Mouse (Mus musculus) CH12F3 (cell line): ENCODE results near the gene Rapgef2.

Experiments used
- in situ Hi-C: fragments of 300-500 bp; cut with MboI; formaldehyde crosslinking; loops from 2 replicates; pipeline ENCODE4 v1.14.3; 2020; ENCODE audit warnings: low sequenced_read_pairs

The Rapgef2 gene

DNA sequence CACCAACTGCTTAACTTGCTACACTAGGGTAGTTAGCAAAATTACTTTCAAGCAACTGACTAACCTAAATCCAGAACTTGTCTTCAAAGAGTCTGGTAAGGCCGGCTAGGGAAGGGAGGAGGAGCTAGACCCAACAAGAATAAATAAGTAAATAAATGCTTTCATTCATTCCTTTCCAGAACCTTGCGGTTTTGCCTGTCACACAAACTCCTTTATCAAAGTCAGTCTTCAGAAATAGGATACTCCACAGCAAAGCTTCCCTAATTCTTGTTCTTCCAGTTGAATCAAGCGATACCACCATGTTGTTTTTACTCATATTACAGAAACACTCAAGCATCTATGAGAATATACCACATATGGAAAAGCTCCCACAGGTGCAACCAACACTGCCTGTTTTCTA is 2.3 kb downstream of the Rapgef2 start:
- in situ Hi-C loops, result no loop called here

GRCm38 (mm10) chr3:79283031-79283430 is 3.3 kb downstream of the Rapgef2 start:
- in situ Hi-C loops, result no loop called here

GRCm38 (mm10) chr3:79275856-79276645 is 10.3 kb downstream of the Rapgef2 start:
- in situ Hi-C loops, result no loop called here

DNA sequence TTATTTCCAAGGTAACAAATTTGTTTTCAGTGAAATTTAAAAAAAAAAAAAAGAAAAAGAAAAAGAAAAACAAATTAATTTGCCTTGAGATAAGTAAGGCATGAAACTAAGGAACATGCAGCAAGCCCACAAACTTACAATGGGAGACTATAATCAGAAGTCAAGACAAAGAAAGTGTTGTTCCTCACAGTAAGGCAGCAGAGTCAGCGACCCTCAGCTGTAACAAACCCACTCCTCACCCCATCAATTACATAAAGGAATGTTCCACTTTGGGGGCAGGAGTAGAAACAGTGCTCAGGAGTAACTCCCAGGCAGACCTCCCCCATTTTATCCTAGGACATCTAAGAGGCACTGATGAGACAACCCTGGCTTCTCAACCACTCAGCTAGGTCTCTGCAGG is 13.0 kb downstream of the Rapgef2 start:
- in situ Hi-C loops, result no loop called here

GRCm38 (mm10) chr3:79272939-79273338 is 13.4 kb downstream of the Rapgef2 start:
- in situ Hi-C loops, result no loop called here

GRCm38 (mm10) chr3:79270980-79271555 is 15.2 kb downstream of the Rapgef2 start:
- in situ Hi-C loops, result no loop called here

DNA sequence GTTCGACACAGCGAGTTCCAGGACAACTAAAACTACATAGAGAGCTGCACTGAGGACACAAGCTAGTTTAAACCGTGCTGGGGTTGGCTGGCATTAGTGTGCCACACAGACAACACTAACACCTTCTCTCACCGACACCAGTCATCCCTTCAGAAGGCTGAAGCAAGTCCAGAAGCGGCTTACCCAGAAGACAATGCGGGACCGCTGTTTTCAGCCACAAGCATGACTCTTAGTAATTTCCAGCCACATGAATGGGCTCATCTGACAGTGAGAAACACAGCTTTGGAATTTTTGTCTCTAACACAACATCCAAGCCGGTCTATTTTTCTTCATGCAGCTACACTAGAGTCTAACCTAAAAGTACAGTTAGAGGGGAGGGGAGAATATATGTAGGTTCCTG is 16.4 kb downstream of the Rapgef2 start:
- in situ Hi-C loops, result no loop called here

- in situ Hi-C loops, result no loop called here
Measured at GRCm38 (mm10) chr3:79266976-79267375, 19.3 kb downstream of the Rapgef2 start.

GRCm38 (mm10) chr3:79261816-79262316 is 24.5 kb downstream of the Rapgef2 start:
- in situ Hi-C loops, result no loop called here

GRCm38 (mm10) chr3:79254023-79254422 is 32.3 kb downstream of the Rapgef2 start:
- in situ Hi-C loops, result no loop called here

- in situ Hi-C loops, result no loop called here
Measured at GRCm38 (mm10) chr3:79253416-79253815, 32.9 kb downstream of the Rapgef2 start.

GRCm38 (mm10) chr3:79252921-79253394 is 33.4 kb downstream of the Rapgef2 start:
- in situ Hi-C loops, result no loop called here

DNA sequence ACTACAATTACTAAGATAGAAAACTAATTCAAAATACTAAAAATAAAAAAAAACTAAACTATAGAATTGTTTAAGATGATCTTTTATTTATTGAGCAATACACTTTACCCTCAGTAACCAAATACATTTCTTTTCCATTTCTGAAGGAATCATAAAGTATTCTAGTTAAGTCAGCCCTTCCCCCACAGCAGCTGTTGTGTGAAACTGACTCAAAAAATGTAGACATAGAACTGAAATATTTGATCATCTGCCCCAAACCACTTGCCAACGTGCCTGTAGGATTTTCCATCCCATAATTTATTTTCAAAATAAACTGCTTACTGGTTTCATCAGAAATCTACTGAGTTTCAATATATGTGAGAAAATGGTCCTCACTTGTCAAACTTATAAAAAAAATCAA is 36.4 kb downstream of the Rapgef2 start:
- in situ Hi-C loops, result no loop called here

DNA sequence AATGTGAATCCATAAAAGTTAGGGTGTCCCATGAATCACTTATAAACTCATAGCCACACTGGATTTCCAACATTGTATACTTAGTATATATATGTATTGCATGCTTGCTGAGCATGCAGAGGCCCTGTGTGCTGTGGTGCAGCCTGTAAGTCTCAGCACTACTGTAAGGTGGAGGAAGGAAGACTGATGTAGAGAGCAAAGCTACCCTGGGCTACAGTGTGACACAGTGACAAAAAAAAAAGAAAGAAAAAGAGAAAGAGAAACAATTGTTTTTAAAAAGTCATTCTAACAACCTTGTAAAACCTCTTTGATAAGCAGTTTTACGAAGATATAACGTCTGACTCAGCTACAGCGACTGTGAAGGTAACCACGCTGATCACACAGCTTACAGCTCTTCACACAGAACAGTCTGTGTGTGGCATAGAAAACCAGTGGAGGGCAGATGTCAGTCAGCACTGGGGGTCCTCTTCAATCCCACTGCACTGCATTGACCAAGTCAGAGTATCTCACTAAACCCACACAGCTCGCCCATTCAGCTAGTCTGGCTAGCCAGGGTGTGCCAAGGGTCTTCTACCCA is 37.6 kb downstream of the Rapgef2 start:
- in situ Hi-C loops, result no loop called here

GRCm38 (mm10) chr3:79248208-79248607 is 38.1 kb downstream of the Rapgef2 start:
- in situ Hi-C loops, result no loop called here

- in situ Hi-C loops, result no loop called here
Measured at GRCm38 (mm10) chr3:79244347-79244746, 42.0 kb downstream of the Rapgef2 start.

DNA sequence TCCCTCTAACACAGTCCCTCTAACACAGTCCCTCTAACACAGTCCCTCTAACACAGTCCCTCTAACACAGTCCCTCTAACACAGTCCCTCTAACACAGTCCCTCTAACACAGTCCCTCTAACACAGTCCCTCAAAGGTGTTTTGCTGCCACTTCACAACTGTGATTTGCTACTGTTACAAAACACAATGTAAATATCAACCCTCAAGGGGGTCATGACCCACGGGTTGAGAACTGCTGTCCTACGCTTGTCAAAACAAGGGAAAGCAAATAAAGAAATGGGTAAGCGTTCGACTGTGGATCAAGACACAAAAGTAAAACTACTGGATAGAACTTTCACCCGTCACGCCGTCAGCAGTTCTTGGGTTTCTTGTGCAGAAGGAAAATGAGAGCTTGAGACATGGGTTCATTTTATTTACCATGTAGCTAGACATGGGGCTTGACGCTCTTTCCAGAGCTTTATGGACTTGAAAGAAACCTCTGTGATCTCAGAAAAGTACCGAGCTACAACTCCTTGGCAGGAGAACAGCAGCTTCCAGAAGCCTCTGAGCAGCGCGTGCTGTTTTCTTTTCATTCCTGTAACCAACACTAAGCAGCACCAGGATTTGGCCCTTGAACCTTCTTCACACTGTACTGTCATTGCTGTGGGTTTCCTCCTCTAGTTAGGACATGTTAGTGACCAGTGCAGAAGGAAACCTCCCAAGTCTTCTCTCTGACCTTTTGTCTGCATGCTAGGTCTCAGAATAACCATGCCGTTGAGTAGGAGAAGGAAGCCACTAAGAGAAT is 43.2 kb downstream of the Rapgef2 start:
- in situ Hi-C loops, result no loop called here

DNA sequence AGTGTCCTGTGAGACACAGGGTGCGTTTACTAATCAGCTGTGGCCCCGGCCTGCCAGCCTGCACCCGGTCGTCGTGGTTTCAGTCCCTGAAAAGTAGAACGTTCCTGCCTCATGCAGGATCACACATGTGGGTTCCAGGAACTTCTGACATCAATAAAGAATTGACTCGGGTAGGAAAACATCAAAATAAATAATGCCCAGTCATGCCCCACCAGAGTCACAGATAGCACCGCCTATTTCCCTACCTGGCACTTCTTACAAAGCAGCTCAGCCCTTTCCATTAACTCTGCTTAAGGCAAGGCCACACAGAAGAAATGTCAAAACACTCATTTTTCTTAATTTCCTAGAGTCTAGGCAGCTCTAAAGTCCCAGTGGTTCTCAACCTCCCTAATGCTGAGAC is 44.0 kb downstream of the Rapgef2 start:
- in situ Hi-C loops, result no loop called here

DNA sequence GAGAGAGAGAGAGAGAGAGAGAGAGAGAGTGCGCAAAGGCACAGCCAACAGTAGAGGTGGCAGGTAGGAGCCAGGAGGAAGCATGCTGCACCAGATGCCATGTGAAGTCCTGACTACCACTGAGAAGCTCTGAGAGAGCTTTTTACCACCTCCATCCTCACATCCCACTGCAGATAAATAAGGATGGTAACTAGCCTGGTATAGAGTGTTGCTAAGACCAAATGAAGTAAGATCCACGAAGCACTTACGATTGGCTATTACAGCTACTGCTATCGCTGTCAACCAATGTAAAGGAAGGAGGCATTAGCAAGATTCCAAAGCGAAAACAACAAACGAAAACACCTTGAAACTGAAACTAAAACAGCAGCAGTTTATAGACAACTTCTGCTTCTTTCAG is 47.3 kb downstream of the Rapgef2 start:
- in situ Hi-C loops, result no loop called here

- in situ Hi-C loops, result no loop called here
Measured at GRCm38 (mm10) chr3:79238456-79239065, 47.8 kb downstream of the Rapgef2 start.
